Mouse (Mus musculus) spleen, adult 2 months (tissue): Measurements from ENCODE around the gene Depp1.

Experiments
- CTCF ChIP-seq: fragments of 200-500 bp; IDR thresholded peaks from 2 replicates; pipeline ENCODE4 v1.5.1; 2011; ENCODE audit warnings: mild to moderate bottlenecking, inconsistent platforms; ENCODE audit not compliant: insufficient read depth, insufficient read length, insufficient replicate concordance; ENCODE audit errors: extremely low read depth
- POLR2A ChIP-seq: fragments of 200-500 bp; IDR thresholded peaks from 2 replicates; pipeline ENCODE4 v1.6.1; 2011; ENCODE audit warnings: low read depth, low read length, inconsistent platforms

GRCm38 (mm10) chr6:116633741-116634695 lies 16.4 kb upstream of the Depp1 start:
- TF ChIP-seq CTCF (no peak), POLR2A (no peak)
